Mouse (Mus musculus): ENCODE data around the gene Tmco1.
A peak's percentile ranks its signal among the peaks of the same experiment; 100 is the strongest.

The Tmco1 gene

DNA sequence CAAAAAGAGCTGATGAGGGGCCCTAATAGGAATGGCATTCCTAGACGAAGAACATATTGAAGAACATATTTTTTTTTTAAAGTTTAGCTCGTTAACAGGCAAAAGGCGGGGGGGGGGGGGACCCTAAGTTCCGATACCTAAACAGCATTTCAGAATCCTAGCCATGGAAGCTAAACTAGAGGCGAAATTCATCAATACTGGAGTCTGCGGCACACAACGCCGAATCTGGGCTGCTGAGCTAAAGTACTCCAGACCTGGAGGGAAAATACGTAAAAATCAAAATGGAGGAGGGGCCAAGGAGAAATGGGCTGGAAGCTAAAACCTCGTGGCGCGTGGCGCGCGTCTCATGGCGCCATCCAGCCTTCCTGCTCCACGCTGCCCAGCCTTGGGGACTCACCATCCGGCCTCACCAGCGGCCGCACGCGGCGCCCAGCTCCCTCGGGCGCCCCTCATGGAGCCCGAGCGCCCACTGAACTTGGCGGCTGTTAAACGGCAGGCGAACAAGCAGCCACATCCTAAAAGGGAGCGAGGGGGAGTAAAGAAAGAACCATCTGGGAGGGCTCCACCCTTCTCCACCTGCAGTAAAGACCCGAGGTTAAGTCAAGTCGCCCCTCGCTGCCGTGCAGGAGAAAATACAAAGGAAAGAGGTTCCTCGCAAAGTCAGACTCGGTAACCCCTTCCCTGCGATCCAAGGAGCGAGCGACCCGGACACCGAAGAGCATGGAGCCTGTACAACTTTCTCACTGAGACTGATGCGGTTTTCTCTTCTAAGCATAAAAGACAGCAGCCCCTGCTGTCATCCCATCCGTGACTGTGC is 24.5 kb upstream of the Tmco1 start:
- DNase-seq (ENCODE audit: low read depth, low spot score), result peak; percentile 61

DNA sequence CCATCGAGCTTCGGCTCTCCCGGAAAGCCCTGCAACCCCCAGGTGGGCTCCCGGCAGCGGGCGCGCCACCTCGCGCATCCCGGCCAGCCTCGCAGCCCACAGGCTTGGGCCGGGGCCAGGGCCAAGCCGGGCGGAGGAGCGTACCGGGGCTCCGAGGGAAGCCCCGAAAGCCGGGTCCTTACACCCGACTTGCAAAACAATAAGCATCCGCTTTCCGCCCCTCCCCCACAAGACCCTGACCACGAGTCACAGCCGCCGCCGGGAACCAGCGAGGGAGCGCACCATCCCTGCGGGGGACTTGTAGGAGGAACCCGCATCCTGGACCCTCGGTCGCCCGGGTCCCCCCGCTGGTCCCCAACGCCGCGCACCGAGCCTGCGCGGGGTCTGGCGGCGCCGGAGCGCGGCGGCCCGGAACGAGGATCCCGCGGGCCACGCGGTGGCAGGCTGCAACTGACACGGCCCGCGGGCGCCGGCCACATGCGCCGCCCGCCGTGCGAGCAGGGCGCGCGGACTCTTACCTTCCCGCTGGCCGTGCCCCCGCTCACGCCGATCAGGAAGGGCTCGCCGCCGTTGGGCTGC is 23.8 kb upstream of the Tmco1 start:
- DNase-seq (ENCODE audit: low read depth, low spot score), result peak; percentile 86

DNA sequence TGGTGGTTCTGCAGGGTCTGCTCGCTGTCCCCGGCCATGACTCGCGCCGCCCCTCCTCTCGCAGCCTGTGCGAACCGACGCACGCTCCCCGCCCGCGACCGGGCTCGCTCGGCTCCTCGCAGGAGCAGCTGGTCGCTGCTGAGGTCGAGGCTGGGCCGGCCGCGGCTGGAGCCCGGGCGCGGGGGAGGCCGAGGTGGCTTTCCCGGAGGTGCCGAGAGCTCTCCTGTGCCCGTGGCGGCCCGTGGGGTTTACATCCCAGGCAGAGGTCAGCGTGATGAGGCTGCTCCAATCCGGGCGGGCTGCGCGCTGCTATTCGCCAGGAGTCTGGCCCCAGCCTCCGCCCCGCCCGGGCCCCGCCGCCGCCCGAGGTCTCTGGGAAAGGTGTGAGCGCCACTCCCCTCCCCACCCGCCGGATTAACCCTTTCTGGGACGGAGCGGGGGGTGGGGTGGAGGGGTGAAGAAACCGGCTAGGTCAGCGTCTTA is 23.3 kb upstream of the Tmco1 start:
- DNase-seq (ENCODE audit: low read depth, low spot score), result peak; percentile 95

DNA sequence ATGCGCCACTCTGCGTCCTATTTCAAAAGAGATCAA is 23.0 kb upstream of the Tmco1 start, which contains the start of gene Uck2:
Uck2 (minus strand) TSS at position 1 of the 36 bp plus-strand sequence.
- no peak for DNase-seq (ENCODE audit: low read depth, low spot score)

GRCm38 (mm10) chr1:167285356-167285755 is 22.8 kb upstream of the Tmco1 start:
- no peak for DNase-seq (ENCODE audit: low read depth, low spot score)

DNA sequence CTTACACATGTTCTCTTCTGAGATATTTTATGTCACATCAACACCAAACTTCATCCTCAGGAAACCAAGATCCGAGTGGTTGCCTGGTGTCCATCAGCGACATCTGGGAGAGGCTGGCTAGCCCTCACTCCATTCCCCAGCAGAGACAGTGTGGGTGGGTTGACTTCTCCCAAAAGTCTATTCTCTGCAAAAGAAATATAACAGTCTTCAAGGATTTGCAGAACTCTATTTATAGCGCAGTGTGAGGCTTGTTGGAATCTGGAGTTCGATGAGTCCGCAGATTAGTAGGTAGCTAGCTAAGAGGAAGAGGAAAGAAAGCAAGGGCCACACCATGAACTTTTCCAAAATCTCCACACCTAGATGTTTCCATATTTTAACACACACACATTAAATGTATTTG is 21.0 kb upstream of the Tmco1 start:
- no peak for DNase-seq (ENCODE audit: low read depth, low spot score)

- no peak for DNase-seq (ENCODE audit: low read depth, low spot score)
Observed at GRCm38 (mm10) chr1:167288665-167289538, 19.3 kb upstream of the Tmco1 start.

- DNase-seq (ENCODE audit: low read depth, low spot score), result peak; percentile 91
Observed at GRCm38 (mm10) chr1:167289567-167290262, 18.5 kb upstream of the Tmco1 start.

DNA sequence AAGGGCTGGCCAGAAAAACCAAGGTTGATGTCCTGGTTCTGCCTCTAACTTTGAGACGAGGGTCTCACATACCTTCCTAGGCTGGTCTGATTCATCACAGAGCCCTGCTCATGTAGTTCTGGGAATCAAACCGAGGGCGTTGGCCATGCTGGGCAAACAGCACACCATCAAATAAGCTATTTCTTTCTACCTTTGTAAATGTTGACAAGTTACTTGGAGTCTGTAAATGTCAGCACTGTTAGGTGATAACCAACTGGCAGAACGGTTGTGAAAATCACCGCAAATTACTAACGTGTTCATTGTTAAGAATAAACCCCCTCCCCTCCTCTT is 17.9 kb upstream of the Tmco1 start:
- no peak for DNase-seq (ENCODE audit: low read depth, low spot score)

GRCm38 (mm10) chr1:167291610-167292009 is 16.6 kb upstream of the Tmco1 start:
- DNase-seq (ENCODE audit: low read depth, low spot score), result peak; percentile 49

- DNase-seq (ENCODE audit: low read depth, low spot score), result no peak
Observed at GRCm38 (mm10) chr1:167292447-167292846, 15.7 kb upstream of the Tmco1 start.

GRCm38 (mm10) chr1:167295679-167296402 is 12.3 kb upstream of the Tmco1 start:
- DNase-seq (ENCODE audit: low read depth, low spot score), result no peak

GRCm38 (mm10) chr1:167300122-167300521 is 8.1 kb upstream of the Tmco1 start:
- DNase-seq (ENCODE audit: low read depth, low spot score), result peak; percentile 89

GRCm38 (mm10) chr1:167305501-167306137 is 2.6 kb upstream of the Tmco1 start:
- no peak for DNase-seq (ENCODE audit: low read depth, low spot score)

GRCm38 (mm10) chr1:167306451-167307240 is 1.5 kb upstream of the Tmco1 start:
- DNase-seq (ENCODE audit: low read depth, low spot score), result peak; percentile 90

GRCm38 (mm10) chr1:167307674-167308073 is 504 bp upstream of the Tmco1 start:
- peak; percentile 42 for DNase-seq (ENCODE audit: low read depth, low spot score)

GRCm38 (mm10) chr1:167312367-167312766 is 4.2 kb downstream of the Tmco1 start:
- DNase-seq (ENCODE audit: low read depth, low spot score), result no peak

GRCm38 (mm10) chr1:167313220-167313619 is 5.0 kb downstream of the Tmco1 start:
- peak; percentile 41 for DNase-seq (ENCODE audit: low read depth, low spot score)

- DNase-seq (ENCODE audit: low read depth, low spot score), result no peak
Observed at GRCm38 (mm10) chr1:167321691-167322090, 13.5 kb downstream of the Tmco1 start.

- DNase-seq (ENCODE audit: low read depth, low spot score), result no peak
Observed at GRCm38 (mm10) chr1:167328776-167329175, 20.6 kb downstream of the Tmco1 start.

Data from ES-CJ7 (cell line).